In genomic region chr14:122454901-122455561, GRCm38 (mm10) we compare ENCODE assay signal across 19 mouse cellular contexts. TPM values are rescaled to one million over a fixed set of nuclear protein-coding genes. Genes with fewer than 3 reads are reported as not detected.
DNase-seq lines count a peak whose midpoint lies in the region; ATAC-seq lines count a peak whose summit lies in the region.
"Had no signal": no experiment of that assay in that cellular context is flagged by ENCODE, and none has a peak within 500 bp of the region (broad histone marks: within the 10 kb centered on the region; RNA-seq: fewer than 3 reads in every experiment).

No protein-coding gene starts in this region.

- H3K9ac ChIP-seq in neural tube, embryonic 13.5 days: no peak overlapping the region
- no peak overlapping the region for H3K9ac ChIP-seq in hindbrain, embryonic 14.5 days
- H3K9ac ChIP-seq: embryonic facial prominence, embryonic 12.5 days; lung, embryonic 15.5 days had no signal

- H3K27ac ChIP-seq in neural tube, embryonic 13.5 days (replicated peaks): 0 out of 2 replicates have a peak overlapping the region, but pooled peaks have one; percentile 28
- peak overlapping the region; percentile 75; the same call in 1 of the 2 replicates for H3K27ac ChIP-seq in hindbrain, embryonic 14.5 days
- H3K27ac ChIP-seq: embryonic facial prominence, embryonic 12.5 days; lung, embryonic 15.5 days had no signal

- no peak overlapping the region for H3K4me3 ChIP-seq in neural tube, embryonic 13.5 days
- H3K4me3 ChIP-seq in hindbrain, embryonic 14.5 days (replicated peaks; ENCODE audit: low read length): no peak overlapping the region
- H3K4me3 ChIP-seq: embryonic facial prominence, embryonic 12.5 days; lung, embryonic 15.5 days had no signal

- H3K9me3 ChIP-seq in neural tube, embryonic 13.5 days: no peaks in the 10 kb centered on the region
- H3K9me3 ChIP-seq in hindbrain, embryonic 14.5 days (ENCODE audit: control insufficient read depth, low read length): no peaks in the 10 kb centered on the region
- H3K9me3 ChIP-seq: embryonic facial prominence, embryonic 12.5 days; lung, embryonic 15.5 days had no signal

- no peaks in the 10 kb centered on the region for H3K36me3 ChIP-seq in neural tube, embryonic 13.5 days
- no peaks in the 10 kb centered on the region for H3K36me3 ChIP-seq in hindbrain, embryonic 14.5 days (replicated peaks; ENCODE audit: control insufficient read depth, insufficient read depth)
- H3K36me3 ChIP-seq: embryonic facial prominence, embryonic 12.5 days; lung, embryonic 15.5 days had no signal

- peaks cover 77% of the 10 kb centered on the region for H3K27me3 ChIP-seq in neural tube, embryonic 13.5 days
- H3K27me3 ChIP-seq in hindbrain, embryonic 14.5 days (ENCODE audit: control insufficient read depth, insufficient read depth, low read length): peaks cover 62% of the 10 kb centered on the region

- WGBS in neural tube, embryonic 13.5 days: 17% methylated on average over 10 of the region's 10 CpGs
- 21% methylated on average over 10 of the region's 10 CpGs for WGBS in hindbrain, embryonic 14.5 days

- no peak for DNase-seq in neural tube, embryonic 10.5 days (ENCODE audit: extremely low spot score, low spot score)
- DNase-seq in embryo, embryonic 9.5 days (ENCODE audit: extremely low spot score): peak; percentile 42
- peak; percentile 66 for DNase-seq in hindbrain, embryonic 14.5 days (ENCODE audit: low spot score)
- DNase-seq in frontal cortex, postnatal 36 days (ENCODE audit: low spot score in 2 of 2): no peak
- no peak for DNase-seq in testis, postnatal 14 days (ENCODE audit: low spot score)
- no peak for DNase-seq in gastrocnemius, postnatal 4 days (ENCODE audit: low spot score in 2 of 2)
- no peak for DNase-seq in urinary bladder, postnatal 36 days (ENCODE audit: low spot score in 2 of 2)
- DNase-seq: right cerebral cortex, postnatal 25 days; thymus, postnatal 4 days had no signal

- no peak for ATAC-seq in neural tube, embryonic 13.5 days (ENCODE audit: low read depth)
- no peak for ATAC-seq in hindbrain, embryonic 14.5 days (ENCODE audit: low FRiP score)
- ATAC-seq: intestine, embryonic 16.5 days had no signal

- no peak overlapping the region for H3K4me2 ChIP-seq in neural tube, embryonic 13.5 days
- no peak overlapping the region for H3K4me2 ChIP-seq in hindbrain, embryonic 14.5 days (replicated peaks)
- H3K4me2 ChIP-seq: embryonic facial prominence, embryonic 12.5 days; lung, embryonic 15.5 days had no signal

- H3K4me1 ChIP-seq in neural tube, embryonic 13.5 days (replicated peaks): peaks cover 42% of the 10 kb centered on the region
- H3K4me1 ChIP-seq in hindbrain, embryonic 14.5 days (replicated peaks; ENCODE audit: control insufficient read depth, insufficient read depth, low read length): peaks cover 25% of the 10 kb centered on the region

RNA-seq across cellular contexts. Expression of gene Gm5089, which starts 4.1 kb away (rescaled TPM):
- polyA plus RNA-seq in neural tube, embryonic 13.5 days (2015; fragmentation: Nextera tagmentation; extraction: Ambion mirVana): 0.46 and 0.62 TPM in 2 replicates
- polyA plus RNA-seq in hindbrain, embryonic 14.5 days (2014; fragmentation: Nextera tagmentation; extraction: Ambion mirVana): 0.50 and 1.2 TPM in 2 replicates
- not detected for total RNA-seq in gastrocnemius, postnatal 4 days (2021)
- total RNA-seq: liver, adult 2 months; megakaryocyte-erythroid progenitor cell, adult 5-6 weeks had no signal
- polyA plus RNA-seq: gonadal fat pad, adult 2 months; heart, embryonic 16.5 days; intestine, embryonic 16.5 days; large intestine, adult 2 months; liver, adult 2 months; lung, embryonic 15.5 days; stomach, embryonic 14.5 days had no signal

RNA-seq across cellular contexts. Expression of gene Zic5, which starts 10.4 kb away (rescaled TPM):
- 8.4 and 8.6 TPM in 2 replicates for polyA plus RNA-seq in neural tube, embryonic 13.5 days (2015; fragmentation: Nextera tagmentation; extraction: Ambion mirVana)
- 11.6 and 14.0 TPM in 2 replicates for polyA plus RNA-seq in hindbrain, embryonic 14.5 days (2014; fragmentation: Nextera tagmentation; extraction: Ambion mirVana)
- not detected for total RNA-seq in gastrocnemius, postnatal 4 days (2021)
- total RNA-seq: liver, adult 2 months; megakaryocyte-erythroid progenitor cell, adult 5-6 weeks had no signal
- polyA plus RNA-seq: gonadal fat pad, adult 2 months; heart, embryonic 16.5 days; intestine, embryonic 16.5 days; large intestine, adult 2 months; liver, adult 2 months; lung, embryonic 15.5 days; stomach, embryonic 14.5 days had no signal

RNA-seq across cellular contexts. Expression of gene Zic2, which starts 20.2 kb away (rescaled TPM):
- 8.2 and 10.2 TPM in 2 replicates for polyA plus RNA-seq in neural tube, embryonic 13.5 days (2015; fragmentation: Nextera tagmentation; extraction: Ambion mirVana)
- polyA plus RNA-seq in hindbrain, embryonic 14.5 days (2014; fragmentation: Nextera tagmentation; extraction: Ambion mirVana): 10.6 and 11.4 TPM in 2 replicates
- under 1 TPM in 1 of 2 experiments, not detected in 1; 0.18 TPM for total RNA-seq in gastrocnemius, postnatal 4 days (2021)
- total RNA-seq: liver, adult 2 months; megakaryocyte-erythroid progenitor cell, adult 5-6 weeks had no signal
- polyA plus RNA-seq: heart, embryonic 16.5 days; intestine, embryonic 16.5 days; large intestine, adult 2 months; liver, adult 2 months; lung, embryonic 15.5 days; stomach, embryonic 14.5 days had no signal

RNA-seq across cellular contexts. Expression of gene Gm10837, which starts 35.4 kb away (rescaled TPM):
- 0.19 and 0.29 TPM in 2 replicates for polyA plus RNA-seq in neural tube, embryonic 13.5 days (2015; fragmentation: Nextera tagmentation; extraction: Ambion mirVana)
- 0.31 and 0.95 TPM in 2 replicates for polyA plus RNA-seq in hindbrain, embryonic 14.5 days (2014; fragmentation: Nextera tagmentation; extraction: Ambion mirVana)
- total RNA-seq in gastrocnemius, postnatal 4 days (2021): not detected
- total RNA-seq: liver, adult 2 months; megakaryocyte-erythroid progenitor cell, adult 5-6 weeks had no signal
- polyA plus RNA-seq: embryonic facial prominence, embryonic 12.5 days; gonadal fat pad, adult 2 months; heart, embryonic 16.5 days; intestine, embryonic 16.5 days; large intestine, adult 2 months; liver, adult 2 months; lung, embryonic 15.5 days; stomach, embryonic 14.5 days had no signal

Comparison
In these comparisons a context has a peak if more than half of its experiments do, and no peak if none do; other contexts are left out.
1. DNase-seq: peak in embryo, embryonic 9.5 days (single experiment) and hindbrain, embryonic 14.5 days (single experiment); none in neural tube, embryonic 10.5 days (single experiment), frontal cortex, postnatal 36 days (0 of 2), testis, postnatal 14 days (single experiment), gastrocnemius, postnatal 4 days (0 of 2) and urinary bladder, postnatal 36 days (0 of 2).